Mouse (Mus musculus) intestine, embryonic 14.5 days (tissue): ENCODE data around the gene Nudt4. TPM values are rescaled to one million over a fixed set of nuclear protein-coding genes. Genes with fewer than 3 reads are reported as not detected.

Experiments
- ATAC-seq: fragments of 200-750 bp; cut with Nextera tagmentation; replicated peaks from 2 replicates; pipeline ENCODE4 v1.8.0; 2017; ENCODE audit warnings: low read depth, moderate number of reproducible peaks, moderate TSS enrichment, moderate library complexity; ENCODE audit not compliant: low FRiP score, low TSS enrichment
- DNase-seq: peaks from one replicate; pipeline ENCODE4 v3.0.0-alpha.2; 2018; ENCODE audit warnings: low spot score
- H3K27ac ChIP-seq: fragments of 300-500 bp; sonication (generic); 2 replicates; pipeline ENCODE4 v1.5.1; 2014; ENCODE audit warnings: low read depth, mild to moderate bottlenecking, control low read depth
- H3K27me3 ChIP-seq: fragments of 300-500 bp; sonication (generic); replicated peaks from 2 replicates; pipeline ENCODE4 v1.6.1; 2014; ENCODE audit warnings: low read length, control low read depth; ENCODE audit not compliant: control insufficient read depth, insufficient read depth
- H3K36me3 ChIP-seq: fragments of 300-500 bp; sonication (generic); 2 replicates; pipeline ENCODE4 v1.6.1; 2014; ENCODE audit warnings: low read length, control low read depth; ENCODE audit not compliant: control insufficient read depth, insufficient read depth
- H3K4me1 ChIP-seq: fragments of 300-500 bp; sonication (generic); replicated peaks from 2 replicates; pipeline ENCODE4 v1.6.1; 2014; ENCODE audit warnings: low read length, control low read depth, mixed read lengths; ENCODE audit not compliant: control insufficient read depth, insufficient read depth
- H3K4me2 ChIP-seq: fragments of 300-500 bp; sonication (generic); 2 replicates; pipeline ENCODE4 v1.6.1; 2014; ENCODE audit warnings: low read length
- H3K4me3 ChIP-seq: fragments of 300-500 bp; sonication (generic); 2 replicates; pipeline ENCODE4 v1.5.1; 2014; ENCODE audit warnings: low read depth, low read length, control low read depth, mixed read lengths
- H3K9ac ChIP-seq: fragments of 300-500 bp; sonication (generic); 2 replicates; pipeline ENCODE4 v1.6.1; 2014; ENCODE audit warnings: mild to moderate bottlenecking, low read length
- H3K9me3 ChIP-seq: fragments of 300-500 bp; sonication (generic); 2 replicates; pipeline ENCODE4 v1.6.1; 2016; ENCODE audit warnings: low read length, control low read depth; ENCODE audit not compliant: control insufficient read depth
- WGBS: fragments of 180-500 bp; shearing (Covaris S2); extraction: QIAGEN DNeasy Blood & Tissue Kit; methylation state at CpG from one replicate; pipeline ENCODE4 v1.1.7; 2014; 5-methylcytosine and 5-hydroxymethylcytosine counted together
- polyA plus RNA-seq: library from polyadenylated mRNA; unstranded; fragments of >200 nt; fragmentation: Nextera tagmentation; extraction: Ambion mirVana; gene quantifications from 2 replicates; pipeline ENCODE4 v1.2.1, GENCODE M21; 2014

Gene Nudt4
- polyA plus RNA-seq, 1 experiment from 2014 or later = 71.3 TPM

DNA sequence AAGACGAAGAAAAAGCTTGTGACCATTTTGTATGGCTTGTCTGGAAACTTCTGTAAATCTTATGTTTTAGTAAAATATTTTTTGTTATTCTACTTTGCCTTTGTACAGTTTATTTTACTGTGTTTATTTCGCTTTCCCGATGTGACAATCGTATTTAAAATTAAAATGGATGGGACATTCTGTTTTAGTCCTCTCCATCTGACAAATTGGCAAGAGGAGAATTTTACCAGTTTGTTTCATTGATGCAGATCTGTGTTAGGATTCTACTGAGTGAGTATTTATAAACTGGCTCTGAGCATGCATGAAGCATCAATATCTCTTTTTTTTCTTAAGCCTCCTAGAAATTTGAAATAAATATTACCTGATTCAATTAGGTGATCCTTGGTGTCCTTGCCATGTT, 21.0 kb downstream of the Nudt4 start:
- 86% methylated on average over 4 of the region's 4 CpGs for whole genome bisulfite sequencing
- Histone ChIP-seq H3K4me3 (no peak overlapping the region), H3K36me3 (peaks cover 48% of the 10 kb centered on the region), H3K27me3 (no peaks in the 10 kb centered on the region), H3K4me2 (no peak overlapping the region), H3K9me3 (no peaks in the 10 kb centered on the region), H3K4me1 (no peaks in the 10 kb centered on the region), H3K9ac (no peak overlapping the region), H3K27ac (no peak overlapping the region)
- ATAC-seq (no peak), DNase-seq (no peak)

DNA sequence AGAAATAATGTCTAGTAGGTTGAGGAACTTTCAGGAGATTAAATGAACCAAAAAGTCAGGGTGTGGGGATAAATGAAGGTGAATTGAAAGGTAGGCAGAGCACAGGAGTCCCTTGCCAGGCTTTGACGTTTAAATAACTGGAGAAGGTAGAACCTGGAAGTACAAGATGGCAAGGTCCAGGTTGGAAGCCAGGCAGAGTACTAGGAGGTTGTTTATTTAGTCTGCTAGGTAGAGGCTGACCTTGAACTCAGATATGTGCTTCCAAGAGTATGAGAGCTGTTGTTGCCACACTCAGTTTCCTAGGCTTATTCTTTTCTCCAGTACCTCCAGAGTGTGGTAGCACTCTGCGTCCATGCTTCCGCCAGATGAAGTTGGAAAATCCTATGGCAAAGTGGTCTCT, 24.1 kb downstream of the Nudt4 start:
- DNase-seq (no peak), ATAC-seq (no peak)
- Histone ChIP-seq H3K9ac (no peak overlapping the region), H3K36me3 (peaks cover 18% of the 10 kb centered on the region), H3K4me2 (no peak overlapping the region), H3K9me3 (no peaks in the 10 kb centered on the region), H3K27ac (no peak overlapping the region), H3K27me3 (no peaks in the 10 kb centered on the region), H3K4me1 (no peaks in the 10 kb centered on the region), H3K4me3 (no peak overlapping the region)
- WGBS = 91% methylated on average over 3 of the region's 3 CpGs

DNA sequence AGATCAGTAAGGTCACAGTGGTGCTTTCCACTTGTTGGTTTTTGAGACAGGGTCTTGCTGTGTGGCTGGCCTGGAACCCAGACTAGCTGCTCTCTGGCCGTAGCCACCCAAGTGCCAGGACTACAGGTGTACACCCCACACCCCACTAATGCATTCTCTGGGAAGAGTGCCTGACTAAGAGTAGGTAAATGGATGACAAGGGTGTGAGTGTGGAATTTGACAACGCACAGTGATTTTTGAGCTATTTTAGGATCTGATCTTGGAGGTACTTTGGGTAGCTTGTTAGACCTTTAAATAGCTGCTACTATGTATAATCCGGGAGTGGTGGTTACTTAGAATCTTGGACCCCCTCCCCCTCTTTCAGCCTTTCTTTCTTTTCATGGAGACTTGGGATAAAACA, 24.7 kb downstream of the Nudt4 start:
- Histone ChIP-seq H3K4me2 (no peak overlapping the region), H3K4me3 (no peak overlapping the region), H3K9ac (no peak overlapping the region), H3K9me3 (no peaks in the 10 kb centered on the region), H3K4me1 (no peaks in the 10 kb centered on the region), H3K27ac (no peak overlapping the region), H3K36me3 (peaks cover 12% of the 10 kb centered on the region), H3K27me3 (no peaks in the 10 kb centered on the region)
- DNase-seq (no peak), ATAC-seq (no peak)
- 96% methylated on average over 3 of the region's 3 CpGs for WGBS

DNA sequence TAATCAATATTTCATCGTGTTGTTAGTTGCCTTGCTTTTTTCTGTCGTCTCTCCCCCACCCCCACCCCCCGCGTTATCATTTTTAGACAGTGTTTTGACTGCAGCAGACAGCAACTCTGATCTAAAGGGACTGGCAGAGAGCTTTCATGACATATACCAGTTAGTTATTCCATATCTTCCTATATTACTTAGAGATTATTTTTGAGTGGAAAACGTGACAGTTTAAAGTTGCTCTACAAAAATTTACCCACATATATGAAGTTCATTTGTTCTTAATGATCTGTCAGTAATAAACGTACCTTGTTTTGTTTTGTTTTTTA, 27.8 kb downstream of the Nudt4 start:
- Histone ChIP-seq H3K4me1 (peaks cover 4% of the 10 kb centered on the region; the same call in 1 of the 2 replicates), H3K36me3 (no peaks in the 10 kb centered on the region), H3K4me2 (no peak overlapping the region), H3K27me3 (no peaks in the 10 kb centered on the region), H3K27ac (no peak overlapping the region), H3K9ac (no peak overlapping the region), H3K9me3 (no peaks in the 10 kb centered on the region), H3K4me3 (no peak overlapping the region)
- ATAC-seq (no peak), DNase-seq (no peak)
- 85% methylated on average over 6 of the region's 6 CpGs for whole genome bisulfite sequencing

DNA sequence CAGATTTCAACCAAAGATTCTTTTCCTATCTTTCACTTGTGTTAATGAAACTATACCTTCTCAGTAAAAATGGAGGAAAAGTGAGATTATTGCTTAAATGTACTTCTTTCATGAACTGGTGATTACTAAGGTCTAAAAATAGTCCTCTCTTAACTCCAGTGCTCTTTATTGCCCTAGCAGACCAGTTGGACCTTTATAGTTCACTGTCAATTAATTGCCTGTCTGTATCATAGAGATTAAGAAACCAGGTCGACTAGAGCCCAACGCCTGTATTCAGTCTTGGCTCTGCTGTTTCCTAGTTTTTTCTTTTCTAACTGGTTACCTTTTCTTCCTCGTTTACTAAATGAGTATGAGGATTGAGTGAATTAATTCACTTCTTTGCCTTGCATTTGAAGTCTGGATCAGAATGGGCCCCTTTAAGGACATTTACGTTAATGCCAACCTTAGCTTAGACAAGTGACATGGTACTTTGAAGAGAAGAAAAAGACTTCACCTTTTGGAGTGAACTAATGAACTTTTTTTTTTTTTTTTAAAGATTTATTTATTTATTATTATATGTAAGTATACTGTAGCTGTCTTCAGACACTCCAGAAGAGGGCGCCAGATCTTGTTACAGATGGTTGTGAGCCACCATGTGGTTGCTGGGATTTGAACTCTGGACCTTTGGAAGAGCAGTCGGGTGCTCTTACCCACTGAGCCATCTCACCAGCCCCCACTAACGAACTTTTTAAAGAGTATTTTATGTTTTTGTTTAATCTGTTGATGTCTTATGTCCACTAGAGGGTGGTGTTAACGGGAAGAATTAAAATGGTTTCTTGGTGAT, 28.3 kb downstream of the Nudt4 start:
- H3K27me3 ChIP-seq = no peaks in the 10 kb centered on the region
- no peaks in the 10 kb centered on the region for H3K9me3 ChIP-seq
- H3K4me3 ChIP-seq = no peak overlapping the region
- ATAC-seq (no peak), DNase-seq (no peak)
- H3K9ac ChIP-seq = no peak overlapping the region
- H3K27ac ChIP-seq = no peak overlapping the region
- WGBS = 89% methylated on average over 8 of the region's 8 CpGs
- no peak overlapping the region for H3K4me2 ChIP-seq
- H3K4me1 ChIP-seq = peaks cover 4% of the 10 kb centered on the region; the same call in 1 of the 2 replicates
- H3K36me3 ChIP-seq = no peaks in the 10 kb centered on the region

DNA sequence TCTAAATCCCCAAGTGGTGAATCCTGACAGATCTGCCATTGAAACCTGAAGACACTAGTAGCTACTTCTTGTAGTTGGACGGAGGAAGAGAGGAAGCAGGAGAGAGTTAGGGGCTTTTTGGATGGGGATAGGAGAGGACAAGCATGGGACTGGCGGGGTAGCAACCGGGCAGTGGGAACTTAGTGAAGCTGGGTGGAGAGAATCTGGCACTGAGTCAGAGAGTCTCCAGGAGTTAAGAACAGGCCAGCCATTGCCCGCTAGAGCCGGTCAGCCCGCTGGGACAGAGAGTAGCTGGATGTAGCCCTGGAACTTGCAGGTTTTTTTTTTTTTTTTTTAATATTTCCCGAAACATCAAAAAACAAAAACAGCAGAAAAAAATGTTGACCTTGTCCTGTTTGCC, 30.6 kb downstream of the Nudt4 start:
- H3K27ac ChIP-seq = no peak overlapping the region
- 93% methylated on average over 7 of the region's 7 CpGs for WGBS
- ATAC-seq = no peak

DNA sequence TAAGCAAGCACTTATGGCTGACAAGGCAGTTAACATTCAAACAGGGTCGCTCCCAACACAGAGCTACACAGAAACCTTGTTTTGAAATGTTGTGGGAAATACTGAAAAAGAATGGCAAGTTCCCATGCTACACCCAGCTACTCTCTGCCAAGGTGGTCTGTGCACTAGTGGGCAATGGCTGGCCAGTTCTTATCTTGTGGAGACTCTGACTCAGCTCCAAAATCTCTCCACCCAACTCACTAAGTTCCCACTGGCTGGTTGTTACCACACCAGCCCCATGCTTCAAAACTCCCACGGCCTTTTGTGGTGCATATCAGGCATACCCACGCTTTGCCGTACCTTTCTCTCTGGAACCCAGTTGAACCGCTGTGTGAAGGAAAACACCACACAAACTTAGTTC, 31.0 kb downstream of the Nudt4 start:
- Histone ChIP-seq H3K4me3 (no peak overlapping the region), H3K9me3 (no peaks in the 10 kb centered on the region), H3K36me3 (no peaks in the 10 kb centered on the region), H3K4me1 (peaks cover 4% of the 10 kb centered on the region; the same call in 1 of the 2 replicates), H3K9ac (no peak overlapping the region), H3K4me2 (no peak overlapping the region), H3K27ac (no peak overlapping the region), H3K27me3 (no peaks in the 10 kb centered on the region)
- DNase-seq = no peak
- ATAC-seq = no peak
- WGBS = 95% methylated on average over 5 of the region's 5 CpGs

More for the DNA sequence above, 30.6 kb downstream of the Nudt4 start:
- Histone ChIP-seq H3K9me3 (no peaks in the 10 kb centered on the region), H3K4me2 (no peak overlapping the region), H3K36me3 (no peaks in the 10 kb centered on the region), H3K27me3 (no peaks in the 10 kb centered on the region), H3K4me3 (no peak overlapping the region), H3K9ac (no peak overlapping the region), H3K4me1 (peaks cover 4% of the 10 kb centered on the region; the same call in 1 of the 2 replicates)
- DNase-seq = no peak

DNA sequence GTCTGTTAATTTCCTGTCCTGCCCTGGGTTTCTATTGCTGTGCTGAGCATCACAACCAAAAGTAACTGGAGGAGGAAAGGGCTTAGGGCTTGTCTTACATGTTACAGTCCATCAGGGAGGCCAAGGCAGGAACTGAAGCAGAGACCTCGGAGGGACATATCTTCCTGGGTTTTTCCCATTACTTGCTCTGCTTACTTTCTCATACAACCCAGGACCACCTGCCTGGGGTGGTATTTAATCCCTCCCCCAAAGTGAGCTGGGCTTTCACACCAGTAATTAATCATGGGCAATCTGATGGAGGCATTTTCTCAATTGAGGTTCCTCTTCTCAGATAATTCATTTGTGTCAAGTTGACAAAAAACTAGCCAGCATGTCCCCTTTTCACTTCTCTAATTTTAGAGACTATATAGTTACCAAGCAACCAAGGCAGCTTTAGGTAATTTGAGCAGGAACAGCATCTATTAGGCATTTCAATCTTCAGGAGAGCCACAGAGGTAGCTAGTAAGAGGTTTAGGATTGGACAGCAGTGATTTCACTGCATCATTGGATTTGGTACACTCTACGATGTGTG, 33.3 kb downstream of the Nudt4 start:
- ATAC-seq = no peak
- Histone ChIP-seq H3K9ac (no peak overlapping the region), H3K4me2 (no peak overlapping the region), H3K4me3 (no peak overlapping the region), H3K36me3 (no peaks in the 10 kb centered on the region), H3K27me3 (no peaks in the 10 kb centered on the region), H3K27ac (no peak overlapping the region), H3K9me3 (no peaks in the 10 kb centered on the region), H3K4me1 (peaks cover 9% of the 10 kb centered on the region; the same call in 1 of the 2 replicates)
- no peak for DNase-seq
- WGBS = 79% methylated on average over 2 of the region's 2 CpGs
